ENCODE assay signal across 10 mouse cellular contexts in the genomic region with DNA sequence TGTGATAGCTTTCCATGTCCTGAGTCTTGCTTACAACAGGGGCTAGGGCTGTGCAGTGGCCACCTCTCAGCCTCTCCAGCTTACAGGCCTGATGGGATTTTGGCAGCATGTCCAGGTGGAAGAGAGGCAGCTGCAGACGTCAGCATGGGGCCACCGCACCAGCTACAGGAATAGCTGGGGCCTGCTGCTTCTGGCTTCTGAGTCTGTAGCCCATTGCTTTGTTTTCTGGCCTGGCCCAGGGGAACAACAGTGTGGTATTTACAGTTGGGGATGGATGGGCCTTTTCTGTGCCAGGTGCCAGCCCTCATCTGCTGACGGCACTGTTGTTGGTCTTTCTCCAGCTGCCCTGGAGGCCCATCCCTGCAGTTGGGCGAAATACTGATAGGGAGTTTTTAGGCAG. TPM values are rescaled to one million over a fixed set of nuclear protein-coding genes. Genes with fewer than 3 reads are reported as not detected.
DNase-seq lines count a peak whose midpoint lies in the region; ATAC-seq and TF ChIP-seq lines count a peak whose summit lies in the region.
"Had no signal": no experiment of that assay in that cellular context is flagged by ENCODE, and none has a peak within 500 bp of the region (broad histone marks: within the 10 kb centered on the region; RNA-seq: fewer than 3 reads in every experiment).

No protein-coding gene starts in this region.

- DNase-seq in cerebellum, adult 8-10 months: no peak
- no peak for DNase-seq in hindbrain, embryonic 10.5 days (ENCODE audit: low spot score)
- DNase-seq in cerebellum, adult 11 months: peak; percentile 37
- no peak for DNase-seq in heart, postnatal 0 days (ENCODE audit: low spot score)
- no peak for DNase-seq in retina, embryonic 14.5 days (ENCODE audit: low spot score)
- DNase-seq in embryo, embryonic 10.5 days (ENCODE audit: low spot score): no peak

- no peak overlapping the region; the same call in 1 of the 2 replicates for H3K27ac ChIP-seq in hindbrain, embryonic 15.5 days (replicated peaks)
- no peak overlapping the region for H3K27ac ChIP-seq in hindbrain, embryonic 10.5 days
- peak overlapping the region; percentile 62 for H3K27ac ChIP-seq in heart, postnatal 0 days (ENCODE audit: low read depth)
- H3K27ac ChIP-seq: limb, embryonic 13.5 days had no signal

- TF ChIP-seq EP300 in heart, postnatal 0 days (IDR thresholded peaks at IDR 0.05; ENCODE audit: low read depth): no peak

- H3K27me3 ChIP-seq in hindbrain, embryonic 15.5 days: no peaks in the 10 kb centered on the region
- H3K27me3 ChIP-seq in hindbrain, embryonic 10.5 days (ENCODE audit: insufficient read depth, poor library complexity, severe bottlenecking): no peaks in the 10 kb centered on the region
- no peaks in the 10 kb centered on the region for H3K27me3 ChIP-seq in heart, postnatal 0 days (ENCODE audit: control insufficient read depth, insufficient read depth, low read length)
- H3K27me3 ChIP-seq: limb, embryonic 13.5 days had no signal

- H3K36me3 ChIP-seq in hindbrain, embryonic 15.5 days: no peaks in the 10 kb centered on the region
- H3K36me3 ChIP-seq in hindbrain, embryonic 10.5 days: peaks cover 28% of the 10 kb centered on the region
- H3K36me3 ChIP-seq in heart, postnatal 0 days (replicated peaks; ENCODE audit: control insufficient read depth, insufficient read depth, low read length): no peaks in the 10 kb centered on the region
- H3K36me3 ChIP-seq: limb, embryonic 13.5 days had no signal

- TF ChIP-seq CTCF in heart, postnatal 0 days (IDR thresholded peaks at IDR 0.05; ENCODE audit: low read depth): no peak

- H3K9me3 ChIP-seq in hindbrain, embryonic 15.5 days: no peaks in the 10 kb centered on the region
- H3K9me3 ChIP-seq in hindbrain, embryonic 10.5 days: no peaks in the 10 kb centered on the region
- no peaks in the 10 kb centered on the region for H3K9me3 ChIP-seq in heart, postnatal 0 days (replicated peaks; ENCODE audit: control insufficient read depth, low read length)
- H3K9me3 ChIP-seq: limb, embryonic 13.5 days had no signal

- H3K4me3 ChIP-seq in hindbrain, embryonic 15.5 days: no peak overlapping the region
- no peak overlapping the region for H3K4me3 ChIP-seq in hindbrain, embryonic 10.5 days
- H3K4me3 ChIP-seq in heart, postnatal 0 days (ENCODE audit: low read depth, low read length): no peak overlapping the region
- H3K4me3 ChIP-seq: limb, embryonic 13.5 days; myocyte had no signal

- no peak overlapping the region for H3K4me2 ChIP-seq in hindbrain, embryonic 15.5 days
- H3K4me2 ChIP-seq in heart, postnatal 0 days (ENCODE audit: low read depth, low read length): no peak overlapping the region
- H3K4me2 ChIP-seq: limb, embryonic 13.5 days had no signal

- H3K4me1 ChIP-seq in hindbrain, embryonic 15.5 days (replicated peaks): peaks cover 28% of the 10 kb centered on the region
- peaks cover 51% of the 10 kb centered on the region for H3K4me1 ChIP-seq in hindbrain, embryonic 10.5 days (replicated peaks)
- peaks cover 27% of the 10 kb centered on the region for H3K4me1 ChIP-seq in heart, postnatal 0 days (ENCODE audit: control insufficient read depth, insufficient read depth)

- ATAC-seq in cerebellum, adult (ENCODE audit: insufficient number of reproducible peaks, low FRiP score, low TSS enrichment): peak; percentile 37
- peak; percentile 43 for ATAC-seq in hindbrain, embryonic 15.5 days (ENCODE audit: low FRiP score, low read depth)
- ATAC-seq in heart, postnatal 0 days (ENCODE audit: insufficient read depth, low read depth): peak; percentile 65

- no peak overlapping the region for H3K9ac ChIP-seq in hindbrain, embryonic 15.5 days
- no peak overlapping the region for H3K9ac ChIP-seq in heart, postnatal 0 days (replicated peaks; ENCODE audit: low read depth, low read length)
- H3K9ac ChIP-seq: limb, embryonic 13.5 days had no signal

- 29% methylated on average over 4 of the region's 4 CpGs for WGBS in hindbrain, embryonic 15.5 days
- 74% methylated on average over 4 of the region's 4 CpGs for WGBS in hindbrain, embryonic 10.5 days
- WGBS in heart, postnatal 0 days: 46% methylated on average over 4 of the region's 4 CpGs

RNA-seq across cellular contexts. Expression of a gene that starts 28.1 kb away (rescaled TPM):
- polyA plus RNA-seq in hindbrain, embryonic 15.5 days (2015; fragmentation: Nextera tagmentation; extraction: Ambion mirVana): 14.2 and 15.7 TPM in 2 replicates
- 12.2 and 19.1 TPM in 2 replicates for polyA plus RNA-seq in hindbrain, embryonic 10.5 days (2016; fragmentation: Nextera tagmentation; extraction: Ambion mirVana)
- total RNA-seq in heart, postnatal 0 days (2014; rRNA removed; ENCODE audit: low replicate concordance): 14.5 and 16.8 TPM in 2 replicates
- polyA plus RNA-seq in heart, postnatal 0 days (2015; fragmentation: Nextera tagmentation; extraction: Ambion mirVana): 12.6 and 13.9 TPM in 2 replicates
